ENCODE assay signal across 8 mouse cellular contexts in genomic region chr14:46787787-46788504, GRCm38 (mm10). TPM values are rescaled to one million over a fixed set of nuclear protein-coding genes. Genes with fewer than 3 reads are reported as not detected.
DNase-seq lines count a peak whose midpoint lies in the region; ATAC-seq lines count a peak whose summit lies in the region.

Gene Cnih1, minus strand, starts transcription at chr14:46788411.

- H3K9me3 ChIP-seq in hindbrain, embryonic 15.5 days = no peaks in the 10 kb centered on the region

- peak within 1 kb of the TSS; percentile 97 for H3K27ac ChIP-seq in hindbrain, embryonic 15.5 days (replicated peaks)

- ATAC-seq in hindbrain, embryonic 15.5 days (ENCODE audit: low FRiP score, low read depth) = peak; percentile 97

- peak within 1 kb of the TSS; percentile 79 for H3K9ac ChIP-seq in hindbrain, embryonic 15.5 days

- H3K4me3 ChIP-seq in hindbrain, embryonic 15.5 days = peak within 1 kb of the TSS; percentile 74

- H3K4me1 ChIP-seq in hindbrain, embryonic 15.5 days (replicated peaks) = peaks cover 20% of the 10 kb centered on the region

- DNase-seq in R1 (ENCODE audit: low read depth, low spot score) = peak; percentile 88
- DNase-seq in cerebellum, postnatal 25 days = peak; percentile 94 to 95
- DNase-seq in frontal cortex, postnatal 36 days (ENCODE audit: low spot score in 2 of 2) = peak; percentile 88 to 92
- DNase-seq in left cerebral cortex, adult 11 months (ENCODE audit: low spot score) = peak; percentile 83
- peak; percentile 94 for DNase-seq in lung, postnatal 4 days
- DNase-seq in retina, postnatal 7 days (ENCODE audit: low read depth, low spot score) = peak; percentile 83
- peak; percentile 89 for DNase-seq in urinary bladder, adult 2 months (ENCODE audit: low spot score)

- 0 out of 2 replicates have a peak, but pooled peaks cover 3% of the 10 kb centered on the region for H3K36me3 ChIP-seq in hindbrain, embryonic 15.5 days

- under 1% methylated on average over 57 of the region's 86 CpGs for WGBS in hindbrain, embryonic 15.5 days

- no peaks in the 10 kb centered on the region for H3K27me3 ChIP-seq in hindbrain, embryonic 15.5 days

- H3K4me2 ChIP-seq in hindbrain, embryonic 15.5 days = peak within 1 kb of the TSS; percentile 73

RNA-seq across cellular contexts. Expression of gene Cnih1, which starts in this region (rescaled TPM):
- polyA plus RNA-seq in hindbrain, embryonic 15.5 days (2015; fragmentation: Nextera tagmentation; extraction: Ambion mirVana) = 185 and 186 TPM in 2 replicates
- 74.6 and 77.4 TPM in 2 replicates for polyA plus RNA-seq in urinary bladder, adult 2 months (2012; rRNA removed)

Comparison
In these comparisons a context has a peak if more than half of its experiments do, and no peak if none do; other contexts are left out.
1. Peak in every context shown above with its lines: DNase-seq, ATAC-seq, H3K4me3 ChIP-seq and H3K27ac ChIP-seq.